Mouse (Mus musculus): ENCODE measurements at regions not wholly inside any gene's neighbourhood (a gene's known extent, or its start where the extent isn't known, plus 50 kb on each side); places are given as distances from the start of the nearest gene placed in this dataset.
A peak's percentile ranks its signal among the peaks of the same experiment; 100 is the strongest.

GRCm38 (mm10) chr17:52448701-52449100, 153.8 kb upstream of the Kcnh8 start:
- DNase-seq (ENCODE audit: low spot score), result no peak

- DNase-seq (ENCODE audit: low spot score), result no peak
These were observed 143.1 kb upstream of the Kcnh8 start for GRCm38 (mm10) chr17:52459303-52459996.

GRCm38 (mm10) chr17:52459997-52460387, 142.5 kb upstream of the Kcnh8 start:
- DNase-seq (ENCODE audit: low spot score), result no peak

- no peak for DNase-seq (ENCODE audit: low spot score)
These were observed 141.2 kb upstream of the Kcnh8 start for GRCm38 (mm10) chr17:52461264-52461663.

- peak; percentile 6 for DNase-seq (ENCODE audit: low spot score)
These were observed 140.8 kb upstream of the Kcnh8 start for GRCm38 (mm10) chr17:52461709-52462141.

GRCm38 (mm10) chr17:52462361-52462760, 140.1 kb upstream of the Kcnh8 start:
- no peak for DNase-seq (ENCODE audit: low spot score)

- DNase-seq (ENCODE audit: low spot score), result no peak
These were observed 134.0 kb upstream of the Kcnh8 start for GRCm38 (mm10) chr17:52468464-52468863.

- DNase-seq (ENCODE audit: low spot score), result no peak
These were observed 123.0 kb upstream of the Kcnh8 start for GRCm38 (mm10) chr17:52479327-52480086.

- no peak for DNase-seq (ENCODE audit: low spot score)
These were observed 122.3 kb upstream of the Kcnh8 start for GRCm38 (mm10) chr17:52480087-52480638.

- no peak for DNase-seq (ENCODE audit: low spot score)
These were observed 95.7 kb upstream of the Kcnh8 start for GRCm38 (mm10) chr17:52506760-52507159.

GRCm38 (mm10) chr17:52530260-52530659, 72.2 kb upstream of the Kcnh8 start:
- DNase-seq (ENCODE audit: low spot score), result no peak

Measured in adipocyte (in vitro differentiated cells).